In the genomic region with DNA sequence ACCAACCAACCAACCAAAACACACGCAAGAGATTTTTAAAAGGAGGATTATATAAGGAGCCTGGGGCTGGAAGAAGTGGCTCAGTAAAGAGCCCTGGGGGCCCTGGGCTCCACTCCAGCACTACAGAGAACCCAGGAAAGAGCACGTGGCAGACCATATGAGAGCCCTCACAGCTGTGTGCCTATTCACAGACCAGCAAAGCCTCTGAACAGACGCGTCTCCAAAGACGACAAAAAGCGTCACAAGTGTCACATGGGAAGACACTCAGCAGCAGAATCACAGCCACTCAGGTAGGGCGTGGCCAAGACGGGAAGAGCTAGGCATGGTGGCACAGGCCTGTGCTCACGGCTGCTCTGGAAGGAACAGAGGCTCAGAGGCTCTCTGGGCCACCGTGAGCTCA, we compare ENCODE assay signal across 10 mouse cellular contexts. TPM values are rescaled to one million over a fixed set of nuclear protein-coding genes. Genes with fewer than 3 reads are reported as not detected.
A peak's percentile ranks its signal among the peaks of the same experiment; 100 is the strongest.
DNase-seq lines count a peak whose midpoint lies in the region; ATAC-seq and TF ChIP-seq lines count a peak whose summit lies in the region.
"Had no signal": no experiment of that assay in that cellular context is flagged by ENCODE, and none has a peak within 500 bp of the region (broad histone marks: within the 10 kb centered on the region; RNA-seq: fewer than 3 reads in every experiment).

No protein-coding gene starts in this region.

- H3K4me3 ChIP-seq in forebrain, embryonic 10.5 days = no peak overlapping the region
- H3K4me3 ChIP-seq in forebrain, embryonic 11.5 days (ENCODE audit: low read depth, low read length) = no peak overlapping the region
- no peak overlapping the region for H3K4me3 ChIP-seq in left cerebral cortex, adult 2 months
- no peak overlapping the region for H3K4me3 ChIP-seq in stomach, postnatal 0 days (ENCODE audit: low read depth, low read length)
- H3K4me3 ChIP-seq: heart, embryonic 13.5 days had no signal

- intact Hi-C loops in left cerebral cortex, adult 2 months (cut with DNase I) = no loop called here

- no peak overlapping the region for H3K4me2 ChIP-seq in forebrain, embryonic 11.5 days (ENCODE audit: low read depth, low read length, severe bottlenecking)
- no peak overlapping the region for H3K4me2 ChIP-seq in stomach, postnatal 0 days (replicated peaks; ENCODE audit: low read depth)
- H3K4me2 ChIP-seq: heart, embryonic 13.5 days had no signal

- DNase-seq in forebrain, embryonic 10.5 days (ENCODE audit: extremely low spot score, low spot score) = no peak
- no peak for DNase-seq in forebrain, embryonic 11.5 days (ENCODE audit: low spot score)
- DNase-seq in right cerebral cortex, adult 18-20 months = peak; percentile 66
- no peak for DNase-seq in right cerebral cortex, postnatal 4 days
- peak in 1 of 2 experiments; percentile 39 for DNase-seq in left cerebral cortex, adult 2 months (ENCODE audit: extremely low spot score in 1 of 2, low spot score in 2 of 2)
- DNase-seq in stomach, postnatal 0 days (ENCODE audit: low spot score) = no peak
- no peak for DNase-seq in kidney, adult 11 months
- DNase-seq in gastrocnemius, adult 18-20 months (ENCODE audit: low spot score) = no peak
- DNase-seq: kidney, postnatal 14 days had no signal

- H3K9me3 ChIP-seq in forebrain, embryonic 10.5 days = no peaks in the 10 kb centered on the region
- no peaks in the 10 kb centered on the region for H3K9me3 ChIP-seq in forebrain, embryonic 11.5 days (ENCODE audit: control insufficient read depth, low read length)
- H3K9me3 ChIP-seq in stomach, postnatal 0 days (ENCODE audit: control insufficient read depth, low read length) = no peaks in the 10 kb centered on the region
- H3K9me3 ChIP-seq: heart, embryonic 13.5 days had no signal

- TF ChIP-seq EP300 in stomach, postnatal 0 days (optimal IDR thresholded peaks at IDR 0.05) = no peak

- peaks cover 89% of the 10 kb centered on the region for H3K36me3 ChIP-seq in forebrain, embryonic 10.5 days (replicated peaks)
- H3K36me3 ChIP-seq in forebrain, embryonic 11.5 days (ENCODE audit: control insufficient read depth, insufficient read depth, low read length) = peaks cover 3% of the 10 kb centered on the region
- no peaks in the 10 kb centered on the region for H3K36me3 ChIP-seq in stomach, postnatal 0 days (ENCODE audit: control insufficient read depth, insufficient read depth, low read length)

- TF ChIP-seq CTCF in left cerebral cortex, adult 2 months (IDR thresholded peaks at IDR 0.05) = no peak
- no peak for TF ChIP-seq CTCF in stomach, postnatal 0 days (IDR thresholded peaks at IDR 0.05; ENCODE audit: low read depth)

- WGBS in forebrain, embryonic 10.5 days = 85% methylated on average over 10 of the region's 10 CpGs
- WGBS in forebrain, embryonic 11.5 days = 77% methylated on average over 10 of the region's 10 CpGs
- 66% methylated on average over 10 of the region's 10 CpGs for WGBS in stomach, postnatal 0 days

- no peak for ATAC-seq in forebrain, embryonic 11.5 days (replicated peaks; ENCODE audit: low FRiP score)
- no peak for ATAC-seq in stomach, postnatal 0 days (ENCODE audit: low FRiP score, low TSS enrichment)

- H3K4me1 ChIP-seq in forebrain, embryonic 10.5 days = peaks cover 43% of the 10 kb centered on the region
- H3K4me1 ChIP-seq in forebrain, embryonic 11.5 days (replicated peaks; ENCODE audit: control insufficient read depth, insufficient read depth, low read length) = peaks cover 10% of the 10 kb centered on the region; the same call in 1 of the 2 replicates
- no peaks in the 10 kb centered on the region for H3K4me1 ChIP-seq in stomach, postnatal 0 days (replicated peaks; ENCODE audit: control insufficient read depth, insufficient read depth)

- H3K9ac ChIP-seq in forebrain, embryonic 11.5 days (ENCODE audit: low read length) = no peak overlapping the region
- H3K9ac ChIP-seq in stomach, postnatal 0 days (ENCODE audit: low read length) = no peak overlapping the region
- H3K9ac ChIP-seq: heart, embryonic 13.5 days had no signal

- H3K27ac ChIP-seq in forebrain, embryonic 10.5 days = peak overlapping the region; percentile 66; the same call in 1 of the 2 replicates
- no peak overlapping the region for H3K27ac ChIP-seq in forebrain, embryonic 11.5 days (ENCODE audit: low read depth, low read length)
- peak overlapping the region; percentile 6 for H3K27ac ChIP-seq in left cerebral cortex, adult 2 months
- peak overlapping the region; percentile 82 for H3K27ac ChIP-seq in stomach, postnatal 0 days (replicated peaks)
- H3K27ac ChIP-seq: heart, embryonic 13.5 days had no signal

- no peaks in the 10 kb centered on the region for H3K27me3 ChIP-seq in forebrain, embryonic 10.5 days (ENCODE audit: poor library complexity, severe bottlenecking)
- H3K27me3 ChIP-seq in forebrain, embryonic 11.5 days (ENCODE audit: control insufficient read depth, insufficient read depth, low read length) = no peaks in the 10 kb centered on the region
- H3K27me3 ChIP-seq in stomach, postnatal 0 days (ENCODE audit: control insufficient read depth, insufficient read depth, low read length) = no peaks in the 10 kb centered on the region
- H3K27me3 ChIP-seq: heart, embryonic 13.5 days had no signal

RNA-seq across cellular contexts. Expression of a gene that starts 5.8 kb away (rescaled TPM):
- 63.5 and 67.7 TPM in 2 replicates for polyA plus RNA-seq in forebrain, embryonic 10.5 days (2016; fragmentation: Nextera tagmentation; extraction: Ambion mirVana)
- polyA plus RNA-seq in forebrain, embryonic 11.5 days (2014; fragmentation: Nextera tagmentation; extraction: Ambion mirVana) = 52.8 and 60.3 TPM in 2 replicates
- 10 to 100 TPM; 85.5 to 87.1 TPM for total RNA-seq in left cerebral cortex, adult 2 months (2021)
- polyA plus RNA-seq in stomach, postnatal 0 days (2015; fragmentation: Nextera tagmentation; extraction: Ambion mirVana) = 8.0 and 8.8 TPM in 2 replicates
- 10 to 100 TPM in 1 of 2 experiments, 1 to 10 TPM in 1; 8.9 to 11.0 TPM for total RNA-seq in gastrocnemius, adult 18-20 months (2021)

RNA-seq across cellular contexts. Expression of a gene that starts 23.5 kb away (rescaled TPM):
- polyA plus RNA-seq in forebrain, embryonic 10.5 days (2016; fragmentation: Nextera tagmentation; extraction: Ambion mirVana) = 112 and 114 TPM in 2 replicates
- polyA plus RNA-seq in forebrain, embryonic 11.5 days (2014; fragmentation: Nextera tagmentation; extraction: Ambion mirVana) = 98.0 and 109 TPM in 2 replicates
- total RNA-seq in left cerebral cortex, adult 2 months (2021) = 10 to 100 TPM; 59.4 to 66.8 TPM
- 49.5 and 50.2 TPM in 2 replicates for polyA plus RNA-seq in stomach, postnatal 0 days (2015; fragmentation: Nextera tagmentation; extraction: Ambion mirVana)
- total RNA-seq in gastrocnemius, adult 18-20 months (2021) = 10 to 100 TPM; 48.4 to 52.9 TPM

RNA-seq across cellular contexts. Expression of a gene that starts 31.2 kb away (rescaled TPM):
- polyA plus RNA-seq in forebrain, embryonic 10.5 days (2016; fragmentation: Nextera tagmentation; extraction: Ambion mirVana) = 1.7 TPM in 2 replicates
- polyA plus RNA-seq in forebrain, embryonic 11.5 days (2014; fragmentation: Nextera tagmentation; extraction: Ambion mirVana) = 1.8 and 1.9 TPM in 2 replicates
- total RNA-seq in left cerebral cortex, adult 2 months (2021) = 1 to 10 TPM; 7.6 to 9.1 TPM
- polyA plus RNA-seq in stomach, postnatal 0 days (2015; fragmentation: Nextera tagmentation; extraction: Ambion mirVana) = 3.3 and 4.1 TPM in 2 replicates
- 1 to 10 TPM; 4.2 to 4.6 TPM for total RNA-seq in gastrocnemius, adult 18-20 months (2021)

RNA-seq across cellular contexts. Expression of a gene that starts 35.1 kb away (rescaled TPM):
- 2.1 and 2.4 TPM in 2 replicates for polyA plus RNA-seq in forebrain, embryonic 10.5 days (2016; fragmentation: Nextera tagmentation; extraction: Ambion mirVana)
- 3.4 and 3.8 TPM in 2 replicates for polyA plus RNA-seq in forebrain, embryonic 11.5 days (2014; fragmentation: Nextera tagmentation; extraction: Ambion mirVana)
- total RNA-seq in left cerebral cortex, adult 2 months (2021) = 1 to 10 TPM; 5.2 to 8.0 TPM
- polyA plus RNA-seq in stomach, postnatal 0 days (2015; fragmentation: Nextera tagmentation; extraction: Ambion mirVana) = 33.8 and 34.6 TPM in 2 replicates
- 1 to 10 TPM; 8.1 to 9.6 TPM for total RNA-seq in gastrocnemius, adult 18-20 months (2021)

RNA-seq across cellular contexts. Expression of a gene that starts 36.5 kb away (rescaled TPM):
- 51.7 and 57.1 TPM in 2 replicates for polyA plus RNA-seq in forebrain, embryonic 10.5 days (2016; fragmentation: Nextera tagmentation; extraction: Ambion mirVana)
- 48.5 and 55.4 TPM in 2 replicates for polyA plus RNA-seq in forebrain, embryonic 11.5 days (2014; fragmentation: Nextera tagmentation; extraction: Ambion mirVana)
- 10 to 100 TPM; 37.2 to 40.0 TPM for total RNA-seq in left cerebral cortex, adult 2 months (2021)
- 51.9 and 52.6 TPM in 2 replicates for polyA plus RNA-seq in stomach, postnatal 0 days (2015; fragmentation: Nextera tagmentation; extraction: Ambion mirVana)
- 10 to 100 TPM; 16.9 to 20.4 TPM for total RNA-seq in gastrocnemius, adult 18-20 months (2021)
